Mouse (Mus musculus): Measurements from ENCODE around the gene Gpr107.

DNA sequence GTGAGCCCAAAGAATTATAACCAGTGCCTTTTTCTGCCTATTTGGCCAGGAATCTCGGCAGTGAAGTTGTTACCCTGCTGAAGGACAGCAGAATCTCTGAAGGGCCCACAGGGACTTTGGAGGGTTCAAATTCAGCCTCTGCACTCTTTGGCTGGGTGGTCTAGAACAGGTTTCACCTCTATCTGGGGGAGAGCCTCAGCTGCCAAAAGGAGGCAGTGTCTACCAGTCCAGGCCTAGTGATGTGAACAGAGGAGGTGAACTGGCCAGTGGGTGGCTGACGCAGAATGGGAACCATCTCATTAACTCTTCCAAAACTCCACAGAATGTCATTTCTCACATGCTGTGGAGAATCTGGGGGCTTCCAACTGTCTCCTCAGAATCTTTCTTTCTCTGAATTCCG is 9.6 kb upstream of the Gpr107 start:
- TF ChIP-seq CTCF (IDR thresholded peaks at IDR 0.05; ENCODE audit: control insufficient read depth, insufficient read depth, insufficient replicate concordance, low read depth, low read length) (no peak), POLR2A (IDR thresholded peaks at IDR 0.05; ENCODE audit: control insufficient read depth, low read depth, low read length) (no peak)
